Mouse (Mus musculus): ENCODE results near the gene Rnf150. TPM values are rescaled to one million over a fixed set of nuclear protein-coding genes. Genes with fewer than 3 reads are reported as not detected.

Rnf150 gene
- total and polyA plus RNA-seq, 3 experiments, result not detected

DNA sequence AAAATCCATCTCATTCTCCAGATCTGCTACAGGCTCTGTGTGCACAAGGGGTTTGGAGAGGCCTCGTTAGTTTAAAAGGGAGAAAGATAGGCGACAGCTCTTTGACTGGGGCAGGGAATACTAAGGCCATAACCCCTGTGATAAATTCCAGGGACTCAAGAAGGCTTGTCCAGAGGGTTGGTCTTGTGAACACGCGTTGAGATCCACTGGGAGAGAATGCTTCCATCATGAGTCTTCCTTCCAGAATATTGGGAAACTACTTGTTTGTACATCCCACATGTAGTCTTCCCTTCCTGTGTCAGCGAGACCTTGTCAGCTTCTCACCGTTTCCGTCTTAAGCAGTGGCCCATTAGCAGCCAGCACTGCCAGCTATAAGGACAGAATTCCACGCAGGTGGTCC lies 195.8 kb downstream of the Rnf150 start:
- Histone ChIP-seq H3K9me3 (replicated peaks; ENCODE audit: insufficient read depth, low read length) (no peaks in the 10 kb centered on the region), H3K9ac (ENCODE audit: control insufficient read depth, low read depth, low read length, poor library complexity, severe bottlenecking) (no peak overlapping the region), H3K79me2 (ENCODE audit: control insufficient read depth, insufficient read depth, low read length, poor library complexity) (no peaks in the 10 kb centered on the region), H3K27me3 (ENCODE audit: control insufficient read depth in 1 of 2, insufficient read depth in 2 of 2, low read length in 2 of 2) (no peaks in the 10 kb centered on the region), H3K27ac (ENCODE audit: control insufficient read depth, low read depth, low read length) (no peak overlapping the region), H3K4me3 (ENCODE audit: control insufficient read depth in 1 of 2, insufficient read depth in 1 of 2, low read depth in 2 of 2, low read length in 2 of 2) (no peak overlapping the region), H3K4me1 (ENCODE audit: control insufficient read depth in 1 of 2, insufficient read depth in 2 of 2, low read length in 2 of 2) (no peaks in the 10 kb centered on the region), H3K36me3 (ENCODE audit: control insufficient read depth in 1 of 2, insufficient read depth in 2 of 2, low read length in 2 of 2) (no peaks in the 10 kb centered on the region)
- TF ChIP-seq UBTF (IDR thresholded peaks at IDR 0.05; ENCODE audit: borderline replicate concordance, insufficient read depth, low read depth, low read length), result no peak
- TF ChIP-seq ZC3H11A (IDR thresholded peaks at IDR 0.05; ENCODE audit: low read depth, low read length), result no peak
- no peak for TF ChIP-seq ETS1 (IDR thresholded peaks at IDR 0.05; ENCODE audit: low read depth, low read length)
- no peak for TF ChIP-seq NRF1 (IDR thresholded peaks at IDR 0.05; ENCODE audit: insufficient read depth, low read depth, low read length, poor library complexity, severe bottlenecking)
- no peak for TF ChIP-seq RCOR1 (IDR thresholded peaks at IDR 0.05; ENCODE audit: low read depth, low read length)
- no peak for TF ChIP-seq ZKSCAN1 (IDR thresholded peaks at IDR 0.05; ENCODE audit: low read depth, low read length)
- TF ChIP-seq MAFK (IDR thresholded peaks at IDR 0.05; ENCODE audit: borderline replicate concordance, low read depth, low read length), result no peak
- no peak for TF ChIP-seq GATA1 (IDR thresholded peaks at IDR 0.05; ENCODE audit: low read depth, low read length)
- no peak for TF ChIP-seq MAZ (IDR thresholded peaks at IDR 0.05; ENCODE audit: low read depth, low read length)
- TF ChIP-seq ZMIZ1 (IDR thresholded peaks at IDR 0.05; ENCODE audit: low read depth, low read length), result no peak
- TF ChIP-seq HCFC1 (IDR thresholded peaks at IDR 0.05; ENCODE audit: low read depth, low read length), result no peak
- TF ChIP-seq CHD2 (IDR thresholded peaks at IDR 0.05; ENCODE audit: low read length), result no peak
- no peak for TF ChIP-seq JUND (IDR thresholded peaks at IDR 0.05; ENCODE audit: low read depth, low read length)
- no peak for TF ChIP-seq E2F4 (IDR thresholded peaks at IDR 0.05; ENCODE audit: borderline replicate concordance, low read depth, low read length)
- no peak for TF ChIP-seq POLR2AphosphoS2 (IDR thresholded peaks at IDR 0.05; ENCODE audit: low read length)
- TF ChIP-seq GABPA (IDR thresholded peaks at IDR 0.05; ENCODE audit: low read depth, low read length), result no peak
- TF ChIP-seq USF2 (IDR thresholded peaks at IDR 0.05; ENCODE audit: borderline replicate concordance in 1 of 2, insufficient read depth in 1 of 2, low read depth in 1 of 2, low read length in 2 of 2), result no peak
- no peak for TF ChIP-seq RAD21 (IDR thresholded peaks at IDR 0.05; ENCODE audit: low read depth, low read length)
- no peak for TF ChIP-seq BHLHE40 (IDR thresholded peaks at IDR 0.05; ENCODE audit: borderline replicate concordance, low read depth, low read length)
- DNase-seq (ENCODE audit: low read depth, low spot score), result no peak

DNA sequence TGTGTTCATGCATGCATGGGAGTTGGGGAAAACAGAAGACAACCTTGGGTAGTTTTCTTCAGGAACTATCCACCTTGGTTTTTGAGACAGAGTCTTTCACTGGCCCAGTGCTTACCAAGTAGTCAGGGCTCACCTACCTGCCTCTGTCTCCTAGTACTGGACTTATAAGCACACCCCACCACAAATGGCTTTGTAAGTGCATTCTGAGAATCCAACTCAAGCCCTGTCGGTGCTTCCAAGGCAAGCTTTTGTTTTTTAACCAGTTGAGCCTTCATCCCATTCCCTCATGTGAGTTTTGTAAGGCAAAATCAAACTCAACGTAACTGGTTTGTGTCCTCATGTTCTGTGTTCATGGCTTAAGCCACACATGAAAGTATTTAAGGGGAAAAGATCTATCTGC lies 196.9 kb downstream of the Rnf150 start:
- Histone ChIP-seq H3K27me3 (ENCODE audit: control insufficient read depth in 1 of 2, insufficient read depth in 2 of 2, low read length in 2 of 2) (no peaks in the 10 kb centered on the region), H3K9me3 (replicated peaks; ENCODE audit: insufficient read depth, low read length) (no peaks in the 10 kb centered on the region), H3K79me2 (ENCODE audit: control insufficient read depth, insufficient read depth, low read length, poor library complexity) (no peaks in the 10 kb centered on the region), H3K36me3 (ENCODE audit: control insufficient read depth in 1 of 2, insufficient read depth in 2 of 2, low read length in 2 of 2) (no peaks in the 10 kb centered on the region), H3K27ac (ENCODE audit: control insufficient read depth, low read depth, low read length) (no peak overlapping the region), H3K4me3 (ENCODE audit: control insufficient read depth in 1 of 2, insufficient read depth in 1 of 2, low read depth in 2 of 2, low read length in 2 of 2) (no peak overlapping the region), H3K4me1 (ENCODE audit: control insufficient read depth in 1 of 2, insufficient read depth in 2 of 2, low read length in 2 of 2) (no peaks in the 10 kb centered on the region), H3K9ac (ENCODE audit: control insufficient read depth, low read depth, low read length, poor library complexity, severe bottlenecking) (no peak overlapping the region)
- no peak for TF ChIP-seq GATA1 (IDR thresholded peaks at IDR 0.05; ENCODE audit: low read depth, low read length)
- no peak for TF ChIP-seq BHLHE40 (IDR thresholded peaks at IDR 0.05; ENCODE audit: borderline replicate concordance, low read depth, low read length)
- TF ChIP-seq TAL1 (IDR thresholded peaks at IDR 0.05; ENCODE audit: low read length), result no peak
- TF ChIP-seq POLR2AphosphoS2 (IDR thresholded peaks at IDR 0.05; ENCODE audit: low read length), result no peak
- TF ChIP-seq CTCF (IDR thresholded peaks at IDR 0.05 in 2 of 3, conservative IDR thresholded peaks at IDR 0.05 in 1 of 3; ENCODE audit: control insufficient read depth in 1 of 3, insufficient read depth in 1 of 3, low read depth in 2 of 3, low read length in 3 of 3, poor library complexity in 1 of 3, severe bottlenecking in 1 of 3), result no peak
- no peak for TF ChIP-seq ZKSCAN1 (IDR thresholded peaks at IDR 0.05; ENCODE audit: low read depth, low read length)
- no peak for TF ChIP-seq KAT2A (conservative IDR thresholded peaks at IDR 0.05; ENCODE audit: low read depth, low read length)
- no peak for DNase-seq (ENCODE audit: low read depth, low spot score)

Measured in MEL (cell line).